11 mouse cellular contexts compared by ENCODE assay signal in genomic region chr10:8772464-8773209, GRCm38 (mm10).
A peak's percentile ranks its signal among the peaks of the same experiment; 100 is the strongest.
DNase-seq lines count a peak whose midpoint lies in the region; ATAC-seq and TF ChIP-seq lines count a peak whose summit lies in the region.
"Had no signal": no experiment of that assay in that cellular context is flagged by ENCODE, and none has a peak within 500 bp of the region (broad histone marks: within the 10 kb centered on the region; RNA-seq: fewer than 3 reads in every experiment).

No protein-coding gene starts in this region.

- DNase-seq in urinary bladder, postnatal 36 days (ENCODE audit: low spot score in 2 of 2), result peak; percentile 50 to 80
- DNase-seq in urinary bladder, postnatal 10 days (ENCODE audit: low spot score), result no peak
- peak; percentile 77 for DNase-seq in kidney, postnatal 0 days (ENCODE audit: low spot score)
- DNase-seq in hindbrain, postnatal 0 days (ENCODE audit: low spot score), result no peak
- no peak for DNase-seq in embryo, embryonic 9.5 days (ENCODE audit: extremely low spot score)
- DNase-seq: thymus, postnatal 25 days had no signal

- 52% methylated on average over 4 of the region's 4 CpGs for WGBS in heart, embryonic 13.5 days
- WGBS in kidney, postnatal 0 days, result 60% methylated on average over 4 of the region's 4 CpGs
- WGBS in forebrain, embryonic 13.5 days, result 85% methylated on average over 4 of the region's 4 CpGs
- WGBS in hindbrain, postnatal 0 days, result 87% methylated on average over 4 of the region's 4 CpGs
- WGBS in hindbrain, embryonic 13.5 days, result 89% methylated on average over 4 of the region's 4 CpGs

- no peak overlapping the region for H3K4me3 ChIP-seq in heart, embryonic 13.5 days
- H3K4me3 ChIP-seq in kidney, postnatal 0 days (replicated peaks; ENCODE audit: low read depth, low read length), result no peak overlapping the region
- no peak overlapping the region for H3K4me3 ChIP-seq in forebrain, embryonic 13.5 days
- H3K4me3 ChIP-seq in hindbrain, postnatal 0 days (ENCODE audit: low read length), result no peak overlapping the region
- H3K4me3 ChIP-seq in hindbrain, embryonic 13.5 days, result no peak overlapping the region
- H3K4me3 ChIP-seq: left cerebral cortex, adult 2 months; neural tube, embryonic 13.5 days had no signal

- H3K36me3 ChIP-seq in heart, embryonic 13.5 days, result peaks cover 32% of the 10 kb centered on the region
- H3K36me3 ChIP-seq in kidney, postnatal 0 days (ENCODE audit: insufficient read depth, low read length), result peaks cover 5% of the 10 kb centered on the region
- 0 out of 2 replicates have a peak, but pooled peaks cover 15% of the 10 kb centered on the region for H3K36me3 ChIP-seq in forebrain, embryonic 13.5 days (ENCODE audit: poor library complexity, severe bottlenecking)
- H3K36me3 ChIP-seq in hindbrain, postnatal 0 days (ENCODE audit: insufficient read depth, low read length), result no peaks in the 10 kb centered on the region
- H3K36me3 ChIP-seq in hindbrain, embryonic 13.5 days, result peaks cover 8% of the 10 kb centered on the region
- H3K36me3 ChIP-seq: neural tube, embryonic 13.5 days had no signal

- peaks cover 20% of the 10 kb centered on the region for H3K4me1 ChIP-seq in heart, embryonic 13.5 days
- H3K4me1 ChIP-seq in kidney, postnatal 0 days (replicated peaks; ENCODE audit: insufficient read depth, low read length), result no peaks in the 10 kb centered on the region; the same call in 1 of the 2 replicates
- no peaks in the 10 kb centered on the region for H3K4me1 ChIP-seq in forebrain, embryonic 13.5 days
- H3K4me1 ChIP-seq in hindbrain, postnatal 0 days (ENCODE audit: insufficient read depth, low read length), result no peaks in the 10 kb centered on the region
- H3K4me1 ChIP-seq in hindbrain, embryonic 13.5 days (replicated peaks), result no peaks in the 10 kb centered on the region

- ATAC-seq in heart, embryonic 13.5 days (ENCODE audit: extremely low read depth, insufficient number of reproducible peaks, low FRiP score, low TSS enrichment), result no peak
- ATAC-seq in kidney, postnatal 0 days (replicated peaks; ENCODE audit: low FRiP score, low read depth), result peak; percentile 29; the same call in 1 of the 2 replicates
- no peak for ATAC-seq in forebrain, embryonic 13.5 days
- ATAC-seq in hindbrain, postnatal 0 days, result no peak
- no peak for ATAC-seq in hindbrain, embryonic 13.5 days (ENCODE audit: low FRiP score)

- H3K9me3 ChIP-seq in heart, embryonic 13.5 days, result no peaks in the 10 kb centered on the region; the same call in 1 of the 2 replicates
- H3K9me3 ChIP-seq in kidney, postnatal 0 days (replicated peaks; ENCODE audit: low read length), result no peaks in the 10 kb centered on the region
- no peaks in the 10 kb centered on the region for H3K9me3 ChIP-seq in forebrain, embryonic 13.5 days (replicated peaks)
- H3K9me3 ChIP-seq in hindbrain, postnatal 0 days (ENCODE audit: low read length), result no peaks in the 10 kb centered on the region
- H3K9me3 ChIP-seq in hindbrain, embryonic 13.5 days, result peaks cover 4% of the 10 kb centered on the region; the same call in 1 of the 2 replicates
- H3K9me3 ChIP-seq: neural tube, embryonic 13.5 days had no signal

- no peak overlapping the region for H3K4me2 ChIP-seq in heart, embryonic 13.5 days
- H3K4me2 ChIP-seq in kidney, postnatal 0 days (ENCODE audit: low read length), result no peak overlapping the region
- H3K4me2 ChIP-seq in forebrain, embryonic 13.5 days, result no peak overlapping the region
- H3K4me2 ChIP-seq in hindbrain, postnatal 0 days (ENCODE audit: low read depth, low read length), result no peak overlapping the region
- H3K4me2 ChIP-seq in hindbrain, embryonic 13.5 days, result no peak overlapping the region
- H3K4me2 ChIP-seq: neural tube, embryonic 13.5 days had no signal

- H3K27me3 ChIP-seq in heart, embryonic 13.5 days (replicated peaks), result no peaks in the 10 kb centered on the region
- H3K27me3 ChIP-seq in kidney, postnatal 0 days (ENCODE audit: insufficient read depth, low read length), result no peaks in the 10 kb centered on the region
- H3K27me3 ChIP-seq in forebrain, embryonic 13.5 days, result no peaks in the 10 kb centered on the region
- H3K27me3 ChIP-seq in hindbrain, postnatal 0 days (ENCODE audit: insufficient read depth, low read length), result no peaks in the 10 kb centered on the region
- H3K27me3 ChIP-seq in hindbrain, embryonic 13.5 days, result no peaks in the 10 kb centered on the region
- H3K27me3 ChIP-seq: neural tube, embryonic 13.5 days had no signal

- no peak for TF ChIP-seq CTCF in kidney, postnatal 0 days (IDR thresholded peaks at IDR 0.05; ENCODE audit: low read depth)
- TF ChIP-seq CTCF in hindbrain, postnatal 0 days (IDR thresholded peaks at IDR 0.05; ENCODE audit: low read depth), result no peak

- H3K27ac ChIP-seq in heart, embryonic 13.5 days (replicated peaks), result peak overlapping the region; percentile 56
- no peak overlapping the region for H3K27ac ChIP-seq in kidney, postnatal 0 days
- no peak overlapping the region for H3K27ac ChIP-seq in forebrain, embryonic 13.5 days
- H3K27ac ChIP-seq in hindbrain, postnatal 0 days, result no peak overlapping the region
- no peak overlapping the region for H3K27ac ChIP-seq in hindbrain, embryonic 13.5 days
- H3K27ac ChIP-seq: left cerebral cortex, adult 2 months; neural tube, embryonic 13.5 days had no signal

- no peak overlapping the region for H3K9ac ChIP-seq in heart, embryonic 13.5 days
- no peak overlapping the region for H3K9ac ChIP-seq in kidney, postnatal 0 days (ENCODE audit: low read depth, low read length)
- no peak overlapping the region for H3K9ac ChIP-seq in forebrain, embryonic 13.5 days
- no peak overlapping the region for H3K9ac ChIP-seq in hindbrain, postnatal 0 days (replicated peaks; ENCODE audit: low read length)
- H3K9ac ChIP-seq in hindbrain, embryonic 13.5 days, result no peak overlapping the region
- H3K9ac ChIP-seq: neural tube, embryonic 13.5 days had no signal

Comparison
In these comparisons a context has a peak if more than half of its experiments do, and no peak if none do; other contexts are left out.
1. DNase-seq: peak in urinary bladder, postnatal 36 days (2 of 2) and kidney, postnatal 0 days (single experiment); none in urinary bladder, postnatal 10 days (single experiment), hindbrain, postnatal 0 days (single experiment) and embryo, embryonic 9.5 days (single experiment).